Mouse (Mus musculus) cerebellum, adult 2 months (tissue): Measurements from ENCODE around the gene Ucn2. TPM values are rescaled to one million over a fixed set of nuclear protein-coding genes. Genes with fewer than 3 reads are reported as not detected.

Experiments used
- DNase-seq, 2 experiments: peaks; one replicate each; pipeline ENCODE4 v3.0.0; 2021
- H3K27ac ChIP-seq: fragments of 200-500 bp; 2 replicates; pipeline ENCODE4 v1.5.1; 2012; ENCODE audit warnings: low read length, control low read depth, inconsistent platforms; ENCODE audit not compliant: insufficient read depth
- H3K27me3 ChIP-seq: fragments of 200-500 bp; 2 replicates; pipeline ENCODE4 v1.6.1; 2012; ENCODE audit warnings: inconsistent platforms, mild to moderate bottlenecking, low read length, moderate library complexity; ENCODE audit not compliant: control insufficient read depth, insufficient read depth
- H3K4me1 ChIP-seq: fragments of 200-500 bp; 2 replicates; pipeline ENCODE4 v1.6.1; 2011; ENCODE audit warnings: low read length; ENCODE audit not compliant: control insufficient read depth, insufficient read depth
- H3K4me3 ChIP-seq: fragments of 200-500 bp; replicated peaks from 2 replicates; pipeline ENCODE3; 2011; ENCODE audit warnings: mild to moderate bottlenecking, low read depth, low read length, control low read depth; ENCODE audit not compliant: insufficient read depth
- CTCF ChIP-seq: fragments of 200-500 bp; IDR thresholded peaks from 2 replicates; pipeline ENCODE4 v1.5.1; 2011; ENCODE audit warnings: low read depth, mild to moderate bottlenecking, control low read depth, low read length, moderate library complexity, borderline replicate concordance; ENCODE audit not compliant: insufficient read depth
- POLR2A ChIP-seq: fragments of 200-500 bp; IDR thresholded peaks from 2 replicates; pipeline ENCODE4 v1.6.1; 2011; ENCODE audit warnings: low read length, control low read depth, borderline replicate concordance; ENCODE audit not compliant: insufficient read depth
- WGBS: fragments of 180-500 bp; shearing (Covaris S2); methylation state at CpG from one replicate; pipeline ENCODE4 v1.1.7; 2018; 5-methylcytosine and 5-hydroxymethylcytosine counted together
- polyA plus RNA-seq: library from polyadenylated mRNA; depleted of rRNA; stranded (reverse); fragments of >200 nt; gene quantifications from 2 replicates; pipeline ENCODE4 v1.2.3, GENCODE M21; 2012

Gene Ucn2
- polyA plus RNA-seq, 1 experiment = 0.47 TPM

DNA sequence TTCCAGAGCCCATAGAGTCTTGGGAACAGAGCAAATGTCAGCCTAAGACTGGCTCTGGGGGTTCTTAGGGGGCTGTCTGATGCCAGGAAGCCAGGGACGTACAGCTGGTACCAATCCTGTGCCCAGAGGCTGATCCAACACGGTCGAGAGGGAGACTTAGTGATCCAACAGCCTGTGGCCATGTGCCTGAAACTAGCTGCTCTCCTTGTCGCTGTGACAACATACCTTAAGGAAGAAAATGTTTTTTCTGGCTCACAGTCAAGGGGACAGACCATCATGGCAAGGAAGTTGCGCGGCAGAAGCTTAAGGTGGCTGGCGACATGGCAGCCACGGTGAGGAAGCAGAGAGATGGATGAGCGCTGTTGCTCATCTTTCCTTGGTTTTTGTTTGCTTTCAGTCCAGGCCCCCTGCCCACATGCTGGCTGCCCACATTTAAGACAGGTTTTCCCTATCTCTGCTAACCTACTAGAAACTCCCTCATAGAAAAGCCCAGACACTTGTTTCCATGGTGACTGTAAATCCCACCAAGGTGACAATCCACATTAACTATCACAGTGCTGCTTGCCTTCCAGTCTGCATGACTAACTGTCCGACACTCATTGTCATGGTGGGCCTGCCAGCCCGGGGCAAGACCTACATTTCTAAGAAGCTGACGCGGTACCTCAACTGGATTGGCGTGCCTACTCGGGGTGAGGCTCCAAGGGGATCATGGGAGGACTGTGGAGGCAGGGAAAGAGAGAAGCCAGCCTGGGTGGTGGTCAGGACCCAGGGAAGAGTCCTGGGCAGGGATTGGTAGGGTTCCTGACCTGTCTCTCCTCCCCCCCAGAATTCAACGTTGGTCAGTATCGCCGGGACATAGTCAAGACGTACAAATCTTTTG is 12.7 kb downstream of the Ucn2 start:
- Histone ChIP-seq H3K4me3 (no peak overlapping the region), H3K27me3 (no peaks in the 10 kb centered on the region), H3K4me1 (peaks cover 6% of the 10 kb centered on the region; the same call in 1 of the 2 replicates), H3K27ac (no peak overlapping the region)
- no peak for DNase-seq
- TF ChIP-seq CTCF (no peak), POLR2A (no peak)
- 58% methylated on average over 19 of the region's 19 CpGs for WGBS

DNA sequence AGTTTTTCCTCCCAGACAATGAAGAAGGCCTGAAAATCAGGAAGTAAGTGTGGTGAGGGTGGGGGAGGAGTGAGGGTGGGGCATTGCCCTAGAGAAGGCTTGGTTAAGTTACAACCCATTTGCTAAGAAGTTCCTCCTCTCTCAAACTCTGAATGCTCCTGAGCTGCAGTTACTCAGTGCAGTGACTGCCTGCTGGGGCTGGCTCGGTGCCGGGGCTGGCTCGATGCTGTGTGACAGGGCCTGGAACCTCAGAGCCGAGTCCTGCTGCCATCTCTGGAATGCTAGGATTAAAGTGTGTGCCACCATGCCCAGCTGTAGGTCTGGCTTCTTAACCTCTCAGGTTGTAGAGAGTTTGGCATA is 13.3 kb downstream of the Ucn2 start:
- WGBS = 1% methylated on average over 4 of the region's 4 CpGs
- Histone ChIP-seq H3K27me3 (no peaks in the 10 kb centered on the region), H3K4me1 (peaks cover 6% of the 10 kb centered on the region; the same call in 1 of the 2 replicates), H3K4me3 (no peak overlapping the region), H3K27ac (no peak overlapping the region)
- TF ChIP-seq CTCF (no peak), POLR2A (no peak)
- DNase-seq = peak in 1 of 2 experiments; percentile 49

DNA sequence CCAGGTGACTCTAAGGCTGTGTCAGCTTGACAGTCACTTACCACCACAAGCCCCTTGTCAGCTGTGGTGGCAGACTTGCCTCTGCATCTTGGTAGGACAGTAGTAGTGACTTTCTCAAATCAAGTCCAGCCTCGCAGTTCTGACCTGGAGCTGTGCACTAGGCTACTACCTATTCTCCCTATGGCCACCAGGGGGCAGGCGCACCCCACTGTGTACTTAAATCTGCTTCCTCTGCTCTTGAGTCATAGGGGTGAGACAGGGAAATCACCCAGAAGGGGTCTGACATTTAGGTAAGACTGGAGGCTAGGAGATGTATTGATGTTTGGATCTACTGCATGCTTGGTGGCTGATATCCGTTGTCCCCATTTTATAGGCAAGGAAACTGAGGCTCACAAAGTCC is 14.9 kb downstream of the Ucn2 start:
- Histone ChIP-seq H3K27me3 (no peaks in the 10 kb centered on the region), H3K4me1 (peaks cover 6% of the 10 kb centered on the region; the same call in 1 of the 2 replicates), H3K4me3 (no peak overlapping the region), H3K27ac (no peak overlapping the region)
- TF ChIP-seq CTCF (peak; percentile 94), POLR2A (no peak)
- 6% methylated on average over 3 of the region's 3 CpGs for WGBS
- peak; percentile 65 to 67 for DNase-seq

DNA sequence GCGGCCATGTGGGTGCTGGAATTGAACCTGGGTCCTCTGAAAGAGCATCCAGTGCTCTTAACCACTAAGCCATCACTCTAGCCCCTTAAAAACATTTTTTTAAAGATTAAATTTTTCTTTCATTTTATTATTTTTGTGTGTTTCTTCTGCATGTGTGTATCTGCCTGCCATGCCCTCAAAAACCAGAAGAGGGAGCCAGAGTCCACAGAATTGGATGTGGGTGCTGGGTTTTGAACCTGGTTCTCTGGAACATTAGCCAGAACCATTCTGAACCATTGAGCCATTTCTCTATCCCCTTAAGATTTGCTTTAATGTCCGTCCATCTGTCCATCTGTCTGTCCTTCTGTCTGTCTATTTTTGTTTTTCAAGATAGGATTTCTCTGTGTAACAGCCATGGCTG is 17.4 kb downstream of the Ucn2 start:
- H3K27me3 ChIP-seq = no peaks in the 10 kb centered on the region
- H3K27ac ChIP-seq = no peak overlapping the region
- peak in 1 of 2 experiments; percentile 44 for DNase-seq
- H3K4me1 ChIP-seq = peaks cover 6% of the 10 kb centered on the region; the same call in 1 of the 2 replicates
- WGBS = 55% methylated on average over 2 of the region's 2 CpGs
- H3K4me3 ChIP-seq = no peak overlapping the region
- TF ChIP-seq CTCF (peak; percentile 73), POLR2A (no peak)

DNA sequence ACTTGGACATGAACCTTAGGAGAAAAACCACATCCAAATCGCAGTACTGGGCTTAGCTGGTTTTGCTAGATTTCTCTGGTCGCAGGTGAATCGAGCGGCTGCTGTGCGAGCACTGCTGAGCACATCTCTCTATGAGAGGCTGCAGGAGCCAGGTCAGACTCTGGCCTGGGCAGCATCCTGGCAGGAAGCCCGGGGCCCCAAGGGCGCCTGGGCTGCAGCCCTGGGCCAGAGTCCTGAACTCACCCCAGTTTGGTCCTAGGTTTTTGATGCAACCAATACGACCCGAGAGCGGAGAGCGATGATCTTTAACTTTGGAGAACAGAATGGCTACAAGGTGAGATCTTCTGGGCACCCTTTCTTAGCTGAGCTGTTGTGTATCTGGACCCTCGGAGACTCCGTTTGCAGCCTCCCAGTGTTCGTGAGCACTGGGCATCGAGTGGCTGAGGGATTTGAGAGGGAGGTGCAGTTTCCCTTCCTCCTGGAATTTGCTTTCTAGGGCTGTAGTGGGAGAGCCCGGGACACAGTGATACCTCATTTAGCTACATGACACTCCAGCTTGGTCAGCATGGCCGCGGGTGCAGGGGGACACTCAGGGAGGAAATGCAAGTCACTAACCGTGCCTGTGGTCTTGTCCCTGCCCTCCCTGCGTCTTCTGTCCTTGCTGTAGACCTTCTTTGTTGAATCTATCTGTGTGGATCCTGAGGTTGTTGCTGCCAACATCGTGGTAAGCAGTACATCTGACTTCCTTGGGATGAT is 21.4 kb downstream of the Ucn2 start:
- TF ChIP-seq POLR2A = no peak
- no peak for TF ChIP-seq CTCF
- 77% methylated on average over 21 of the region's 21 CpGs for WGBS
- H3K4me1 ChIP-seq = no peaks in the 10 kb centered on the region
- H3K27ac ChIP-seq = no peak overlapping the region
- no peak for DNase-seq
- no peaks in the 10 kb centered on the region for H3K27me3 ChIP-seq
- H3K4me3 ChIP-seq = no peak overlapping the region

DNA sequence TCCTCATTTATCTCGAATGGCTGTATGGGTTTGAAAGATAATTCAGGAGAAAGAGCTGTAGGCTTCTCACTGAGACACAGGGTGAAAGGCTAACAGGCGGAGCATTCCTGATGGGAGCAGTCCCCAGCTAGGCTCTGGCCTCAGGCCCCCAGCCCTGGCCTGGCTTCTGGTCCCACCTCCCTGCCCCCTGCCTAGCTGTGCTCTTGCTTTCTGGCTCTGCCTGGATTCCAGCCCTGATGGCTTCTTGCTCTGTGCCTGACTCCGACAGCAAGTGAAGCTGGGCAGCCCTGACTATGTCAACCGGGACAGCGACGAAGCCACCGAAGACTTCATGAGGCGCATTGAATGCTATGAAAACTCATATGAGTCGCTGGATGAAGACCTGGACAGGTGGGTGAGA is 22.3 kb downstream of the Ucn2 start:
- Histone ChIP-seq H3K27ac (no peak overlapping the region), H3K4me1 (no peaks in the 10 kb centered on the region), H3K4me3 (no peak overlapping the region), H3K27me3 (no peaks in the 10 kb centered on the region)
- no peak for DNase-seq
- no peak for TF ChIP-seq POLR2A
- 75% methylated on average over 9 of the region's 9 CpGs for WGBS

DNA sequence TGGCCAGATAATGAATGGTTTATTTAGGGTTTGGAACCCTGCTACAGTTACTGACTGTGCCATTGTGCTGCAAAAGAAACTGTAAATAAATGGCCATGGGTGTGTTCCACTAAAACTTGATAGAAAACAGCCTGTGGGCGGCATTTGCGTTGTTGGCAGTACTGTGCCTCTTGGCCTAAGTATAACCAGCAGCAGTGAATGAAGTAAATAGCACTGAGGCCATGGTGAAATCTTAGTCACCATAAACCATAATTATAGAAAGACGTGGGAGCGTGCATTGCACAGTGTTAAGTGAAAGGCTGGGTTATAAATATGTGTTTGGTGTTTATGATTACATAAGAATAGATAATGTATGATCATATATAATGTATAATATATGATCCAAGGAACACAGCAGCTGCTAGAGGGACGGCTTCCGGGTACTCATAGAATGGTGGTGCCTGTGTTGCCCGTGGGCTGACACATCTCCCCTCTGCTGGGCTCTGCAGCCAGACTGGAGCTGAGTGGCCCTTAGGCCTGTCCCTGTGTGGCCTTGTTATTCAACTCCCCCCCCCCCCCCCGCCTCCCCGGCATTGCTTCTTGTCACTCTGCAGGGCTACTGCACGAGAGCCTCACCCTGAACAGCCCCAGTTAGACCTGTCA is 23.3 kb downstream of the Ucn2 start:
- no peaks in the 10 kb centered on the region for H3K4me1 ChIP-seq
- 69% methylated on average over 10 of the region's 10 CpGs for WGBS
- H3K27me3 ChIP-seq = no peaks in the 10 kb centered on the region
- H3K4me3 ChIP-seq = no peak overlapping the region
- TF ChIP-seq CTCF (no peak), POLR2A (no peak)
- no peak for DNase-seq
- no peak overlapping the region for H3K27ac ChIP-seq
